Mouse (Mus musculus) forebrain, postnatal 0 days (tissue): ENCODE results near the gene Gsg1. TPM values are rescaled to one million over a fixed set of nuclear protein-coding genes. Genes with fewer than 3 reads are reported as not detected.

ENCODE experiments used
- ATAC-seq: fragments of 200-750 bp; cut with Nextera tagmentation; 2 replicates; pipeline ENCODE4 v1.8.0; 2017; ENCODE audit warnings: mild to moderate bottlenecking, moderate library complexity
- DNase-seq: peaks from one replicate; pipeline ENCODE4 v3.0.0-alpha.2; 2015
- H3K27ac ChIP-seq: fragments of 300-500 bp; sonication (generic); 2 replicates; pipeline ENCODE4 v1.5.1; 2014; ENCODE audit warnings: low read depth, mild to moderate bottlenecking, antibody characterized with exemption, low read length, moderate library complexity, mixed read lengths
- H3K27me3 ChIP-seq: fragments of 300-500 bp; sonication (generic); 2 replicates; pipeline ENCODE4 v1.6.1; 2014; ENCODE audit warnings: mild to moderate bottlenecking, low read length, mixed read lengths; ENCODE audit not compliant: insufficient read depth
- H3K36me3 ChIP-seq: fragments of 300-500 bp; sonication (generic); 2 replicates; pipeline ENCODE4 v1.6.1; 2014; ENCODE audit warnings: mild to moderate bottlenecking, moderate library complexity; ENCODE audit not compliant: insufficient read depth
- H3K4me1 ChIP-seq: fragments of 300-500 bp; sonication (generic); 2 replicates; pipeline ENCODE4 v1.6.1; 2014; ENCODE audit warnings: antibody characterized with exemption; ENCODE audit not compliant: insufficient read depth
- H3K4me2 ChIP-seq: fragments of 300-500 bp; sonication (generic); 2 replicates; pipeline ENCODE4 v1.6.1; 2014; ENCODE audit warnings: low read depth, mild to moderate bottlenecking, moderate library complexity
- H3K4me3 ChIP-seq: fragments of 300-500 bp; sonication (generic); 2 replicates; pipeline ENCODE4 v1.5.1; 2014; ENCODE audit warnings: low read depth, low read length, mixed read lengths
- H3K9ac ChIP-seq: fragments of 300-500 bp; sonication (generic); 2 replicates; pipeline ENCODE4 v1.6.1; 2014; ENCODE audit warnings: mild to moderate bottlenecking
- H3K9me3 ChIP-seq: fragments of 300-500 bp; sonication (generic); 2 replicates; pipeline ENCODE4 v1.6.1; 2016; ENCODE audit warnings: low read length
- CTCF ChIP-seq: sonication (generic); IDR thresholded peaks from 2 replicates; pipeline ENCODE4 v1.5.1; 2016; ENCODE audit warnings: antibody characterized with exemption, control low read depth, low read depth
- WGBS: fragments of 180-500 bp; shearing (Covaris S2); extraction: QIAGEN DNeasy Blood & Tissue Kit; methylation state at CpG from one replicate; pipeline ENCODE4 v1.1.7; 2014; 5-methylcytosine and 5-hydroxymethylcytosine counted together
- polyA plus RNA-seq: library from polyadenylated mRNA; unstranded; fragments of >200 nt; fragmentation: Nextera tagmentation; extraction: Ambion mirVana; gene quantifications from 2 replicates; pipeline ENCODE4 v1.2.1, GENCODE M21; 2015
- total RNA-seq: library from RNA; depleted of rRNA; stranded (reverse); fragments of >200 nt; gene quantifications from 2 replicates; pipeline ENCODE4 v1.2.3, GENCODE M21; 2014

The Gsg1 gene
- total and polyA plus RNA-seq, 2 experiments from 2014 or later = 0.19 to 0.46 TPM

DNA sequence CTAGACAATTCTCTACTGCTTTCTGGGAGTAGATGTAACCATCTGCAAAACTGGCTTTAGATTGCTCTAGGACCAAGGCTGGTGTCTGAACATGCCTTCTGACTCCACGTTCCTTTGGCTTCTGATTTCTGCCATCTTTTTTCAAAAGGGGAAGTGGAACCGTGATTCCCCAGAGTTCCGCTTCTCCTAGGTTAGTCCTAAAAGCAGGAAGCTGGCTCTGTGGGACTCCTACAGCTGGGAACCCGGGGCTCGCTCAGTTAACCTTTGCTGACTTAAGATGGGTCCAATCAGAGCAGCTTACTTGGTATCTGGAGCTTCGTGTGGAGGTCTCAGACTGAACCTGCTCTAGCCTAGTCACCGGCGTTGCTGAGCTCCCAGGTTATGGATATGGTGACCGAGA is 7.0 kb upstream of the Gsg1 start:
- H3K27me3 ChIP-seq = no peaks in the 10 kb centered on the region
- no peak overlapping the region for H3K4me3 ChIP-seq
- WGBS = 94% methylated on average over 9 of the region's 9 CpGs
- no peaks in the 10 kb centered on the region for H3K9me3 ChIP-seq
- no peak overlapping the region for H3K4me2 ChIP-seq
- H3K27ac ChIP-seq = no peak overlapping the region
- TF ChIP-seq CTCF = no peak
- no peaks in the 10 kb centered on the region for H3K4me1 ChIP-seq
- no peak overlapping the region for H3K9ac ChIP-seq
- H3K36me3 ChIP-seq = no peaks in the 10 kb centered on the region
- DNase-seq (no peak), ATAC-seq (no peak)

DNA sequence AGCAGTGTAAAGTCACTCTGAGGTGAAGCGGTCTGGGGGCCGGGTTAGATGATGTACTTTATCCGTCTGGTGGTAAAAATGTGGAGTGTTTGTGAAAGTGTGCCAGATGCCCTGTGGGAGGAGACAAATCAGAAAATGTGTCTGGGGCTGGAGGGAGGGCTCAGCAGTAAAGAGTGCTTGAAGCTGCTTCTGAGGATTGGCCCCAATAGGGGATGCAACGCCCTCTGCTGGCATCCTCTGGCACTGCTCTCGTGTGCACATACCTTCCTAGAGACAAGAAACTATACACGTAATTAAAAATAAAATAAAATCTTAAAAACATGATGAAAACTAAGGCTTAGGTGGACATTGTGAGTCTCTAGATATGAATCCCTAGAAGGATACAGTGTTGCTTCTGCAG is 6.3 kb upstream of the Gsg1 start:
- Histone ChIP-seq H3K27ac (no peak overlapping the region), H3K27me3 (no peaks in the 10 kb centered on the region), H3K9ac (no peak overlapping the region), H3K4me3 (no peak overlapping the region), H3K9me3 (no peaks in the 10 kb centered on the region), H3K36me3 (no peaks in the 10 kb centered on the region), H3K4me1 (no peaks in the 10 kb centered on the region), H3K4me2 (no peak overlapping the region)
- WGBS = 87% methylated on average over 6 of the region's 6 CpGs
- no peak for TF ChIP-seq CTCF
- no peak for DNase-seq
- ATAC-seq = no peak

DNA sequence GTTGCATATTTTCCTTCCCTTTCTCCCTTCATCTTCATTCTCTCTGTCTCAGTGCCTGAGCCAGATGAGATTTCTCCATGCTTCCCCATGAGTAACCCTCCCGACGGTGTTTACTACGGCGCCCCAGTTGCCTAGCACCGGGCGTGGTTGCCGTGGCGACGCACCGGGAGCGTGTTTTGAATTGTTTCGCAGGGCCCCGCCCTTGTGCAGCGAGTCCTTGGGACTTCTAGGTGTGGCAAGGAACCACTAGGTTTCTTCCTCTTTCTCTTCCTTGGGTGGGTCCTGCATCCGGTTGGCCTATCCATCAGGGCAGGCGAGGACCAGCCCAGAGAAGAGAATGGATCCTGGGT is 1.4 kb downstream of the Gsg1 start:
- ATAC-seq = peak; percentile 96
- DNase-seq = peak; percentile 88
- Histone ChIP-seq H3K27ac (peak overlapping the region; percentile 62; the same call in 1 of the 2 replicates), H3K4me2 (peak overlapping the region; percentile 35), H3K4me3 (no peak overlapping the region; the same call in 1 of the 2 replicates), H3K27me3 (no peaks in the 10 kb centered on the region), H3K9ac (peak overlapping the region; percentile 29; the same call in 1 of the 2 replicates), H3K4me1 (peaks cover 23% of the 10 kb centered on the region), H3K36me3 (no peaks in the 10 kb centered on the region), H3K9me3 (no peaks in the 10 kb centered on the region)
- no peak for TF ChIP-seq CTCF
- 6% methylated on average over 16 of the region's 16 CpGs for WGBS

DNA sequence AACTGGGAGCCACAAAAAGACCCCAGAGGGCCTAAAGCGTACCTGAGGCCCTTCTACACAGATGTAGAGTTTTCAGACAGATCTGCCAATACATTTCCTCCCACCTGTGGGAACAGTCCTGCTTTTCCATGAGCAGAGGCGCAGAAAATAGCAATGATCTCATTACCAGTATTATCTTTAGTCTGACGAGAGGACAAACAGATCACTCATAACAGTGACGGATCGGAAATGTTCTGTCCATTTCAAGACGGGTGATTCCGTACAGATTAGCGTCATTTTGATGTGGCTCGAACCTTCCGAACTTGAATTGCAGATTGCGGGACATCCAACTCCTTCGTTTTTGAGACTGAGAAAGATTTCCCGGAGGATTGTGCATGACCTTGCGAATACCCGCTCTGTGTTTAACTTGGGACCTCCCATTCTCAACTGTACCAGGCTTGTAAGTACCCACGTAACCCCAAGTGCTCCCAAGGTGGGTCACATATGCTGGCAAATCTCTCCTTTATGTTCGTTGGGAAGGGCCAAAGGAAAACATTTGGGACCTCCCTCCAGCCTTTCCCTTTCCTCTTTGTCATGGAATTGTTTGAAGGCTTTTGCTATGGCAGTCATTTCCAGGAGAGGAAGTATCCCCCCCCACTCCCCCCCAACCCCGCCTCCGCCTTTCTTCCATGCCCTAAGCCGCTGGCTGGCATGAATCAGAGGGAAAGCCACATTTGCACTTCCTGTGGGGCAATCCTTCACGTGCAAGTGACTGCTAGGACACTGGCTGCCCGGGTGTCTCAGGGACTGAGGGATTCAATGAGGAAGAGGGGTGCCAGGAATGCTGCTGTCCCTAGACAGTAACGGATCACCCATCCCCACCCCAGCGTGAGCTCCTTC is 2.1 kb downstream of the Gsg1 start:
- H3K9me3 ChIP-seq = no peaks in the 10 kb centered on the region
- H3K9ac ChIP-seq = peak overlapping the region; percentile 29; the same call in 1 of the 2 replicates
- H3K4me1 ChIP-seq = peaks cover 23% of the 10 kb centered on the region
- WGBS = 46% methylated on average over 24 of the region's 24 CpGs
- no peak for TF ChIP-seq CTCF
- H3K27me3 ChIP-seq = no peaks in the 10 kb centered on the region
- H3K4me3 ChIP-seq = no peak overlapping the region; the same call in 1 of the 2 replicates
- H3K36me3 ChIP-seq = no peaks in the 10 kb centered on the region
- no peak for DNase-seq
- peak; percentile 73 for ATAC-seq
- H3K4me2 ChIP-seq = peak overlapping the region; percentile 35
- peak overlapping the region; percentile 62; the same call in 1 of the 2 replicates for H3K27ac ChIP-seq

DNA sequence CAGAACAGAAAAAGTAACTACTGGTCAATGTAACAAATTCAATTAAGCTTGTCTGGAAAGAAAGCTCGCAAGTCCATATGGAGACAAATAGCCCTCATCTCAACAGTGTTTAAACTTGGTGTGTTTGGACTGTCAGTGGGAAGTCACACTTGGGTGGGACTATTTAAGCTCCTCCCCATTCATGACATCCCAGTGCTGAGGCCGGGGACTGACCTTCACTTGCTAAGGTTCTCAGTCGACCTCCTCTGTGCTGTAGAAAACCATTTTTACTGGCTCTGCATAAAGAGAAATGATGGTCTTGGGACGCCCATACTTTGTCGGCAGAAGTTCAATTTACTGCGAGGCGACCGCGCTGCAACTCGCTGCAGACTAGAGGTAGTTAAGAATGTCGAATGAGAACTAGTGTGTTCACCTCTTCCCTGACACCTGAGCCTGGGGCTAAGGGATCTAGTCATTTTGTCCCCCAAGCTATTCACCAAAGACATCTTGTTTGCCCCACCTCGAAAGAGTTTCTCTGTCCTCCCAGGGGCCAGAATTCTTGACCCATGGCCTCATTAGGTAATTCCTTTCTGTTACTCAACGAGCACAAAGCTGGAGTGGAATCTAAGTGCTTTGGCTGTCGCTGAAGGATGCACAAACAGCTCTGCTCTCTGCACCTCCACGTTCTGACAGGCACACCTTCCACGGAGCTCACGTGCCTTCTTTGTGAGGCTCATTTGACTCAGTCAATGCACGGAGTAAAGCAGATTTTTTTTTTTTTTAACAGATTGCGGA is 3.0 kb downstream of the Gsg1 start:
- Histone ChIP-seq H3K4me1 (peaks cover 23% of the 10 kb centered on the region), H3K4me2 (no peak overlapping the region), H3K4me3 (no peak overlapping the region), H3K9me3 (no peaks in the 10 kb centered on the region), H3K27me3 (no peaks in the 10 kb centered on the region), H3K27ac (no peak overlapping the region), H3K9ac (no peak overlapping the region), H3K36me3 (no peaks in the 10 kb centered on the region)
- DNase-seq = no peak
- no peak for TF ChIP-seq CTCF
- no peak for ATAC-seq
- 59% methylated on average over 19 of the region's 19 CpGs for WGBS

DNA sequence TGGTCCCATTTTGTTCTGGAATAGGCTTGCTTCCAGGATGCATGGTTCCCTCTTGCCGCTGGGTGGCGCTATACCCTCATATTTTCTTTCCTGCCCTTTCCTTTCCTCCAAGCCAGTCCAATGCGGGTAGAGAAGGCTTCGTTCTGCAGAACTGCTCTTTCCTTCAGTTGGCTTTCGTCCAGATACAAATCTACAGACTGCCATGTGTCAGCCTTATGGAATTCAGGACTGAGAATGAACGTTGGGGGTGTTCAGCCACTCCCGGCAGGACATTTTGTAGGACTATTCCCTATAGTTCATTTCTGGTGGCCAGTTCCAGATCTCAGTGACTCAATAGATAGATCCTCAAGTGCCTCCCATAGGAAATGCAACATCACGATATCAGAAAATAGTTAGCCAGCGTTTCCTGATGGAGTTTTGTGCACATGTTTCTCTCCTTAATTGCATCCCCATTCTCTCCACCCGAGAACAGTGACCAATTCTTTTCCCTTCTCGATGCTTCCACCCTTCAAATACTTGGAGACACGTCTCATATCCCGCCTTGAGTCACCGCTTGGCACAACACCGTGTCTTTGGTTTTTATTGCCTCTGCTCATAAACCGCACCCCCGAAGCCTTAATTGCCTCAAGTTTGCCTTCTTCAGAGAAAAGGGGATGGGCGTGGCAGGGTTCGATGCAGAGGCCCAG is 4.2 kb downstream of the Gsg1 start:
- Histone ChIP-seq H3K4me1 (peaks cover 23% of the 10 kb centered on the region), H3K9me3 (no peaks in the 10 kb centered on the region), H3K4me3 (no peak overlapping the region), H3K36me3 (no peaks in the 10 kb centered on the region), H3K27ac (no peak overlapping the region), H3K9ac (no peak overlapping the region), H3K4me2 (0 out of 2 replicates have a peak overlapping the region, but pooled peaks have one; percentile 8), H3K27me3 (no peaks in the 10 kb centered on the region)
- peak; percentile 86 for DNase-seq
- TF ChIP-seq CTCF = peak; percentile 92
- ATAC-seq = peak; percentile 47; the same call in 1 of the 2 replicates
- 34% methylated on average over 19 of the region's 19 CpGs for WGBS
